Mouse (Mus musculus): ENCODE measurements at regions not wholly inside any gene's neighbourhood (a gene's known extent, or its start where the extent isn't known, plus 50 kb on each side); places are given as distances from the start of the nearest gene placed in this dataset.

GRCm38 (mm10) chr8:36318884-36319283 lies 553.3 kb downstream of the Gm19410 start:
- Histone ChIP-seq H3K9ac (replicated peaks; ENCODE audit: low read depth, low read length) (no peak overlapping the region), H3K27me3 (ENCODE audit: control insufficient read depth, insufficient read depth, low read length) (no peaks in the 10 kb centered on the region), H3K4me3 (ENCODE audit: low read depth, low read length) (no peak overlapping the region), H3K4me1 (ENCODE audit: control insufficient read depth, insufficient read depth, low read length) (no peaks in the 10 kb centered on the region), H3K4me2 (replicated peaks; ENCODE audit: low read depth, low read length) (no peak overlapping the region), H3K36me3 (ENCODE audit: control insufficient read depth, insufficient read depth, low read length) (no peaks in the 10 kb centered on the region), H3K27ac (ENCODE audit: low read length) (no peak overlapping the region), H3K9me3 (ENCODE audit: control insufficient read depth, low read depth, low read length) (no peaks in the 10 kb centered on the region)
- ATAC-seq (ENCODE audit: insufficient number of reproducible peaks, insufficient read depth, low FRiP score, low read depth): no peak
- 64% methylated on average over 5 of the region's 5 CpGs for WGBS

- no peak overlapping the region for H3K4me2 ChIP-seq (replicated peaks; ENCODE audit: low read depth, low read length)
- no peak for ATAC-seq (ENCODE audit: insufficient number of reproducible peaks, insufficient read depth, low FRiP score, low read depth)
- WGBS: 52% methylated on average over 7 of the region's 7 CpGs
- H3K9ac ChIP-seq (replicated peaks; ENCODE audit: low read depth, low read length): no peak overlapping the region
- H3K27me3 ChIP-seq (ENCODE audit: control insufficient read depth, insufficient read depth, low read length): no peaks in the 10 kb centered on the region
- H3K36me3 ChIP-seq (ENCODE audit: control insufficient read depth, insufficient read depth, low read length): no peaks in the 10 kb centered on the region
- H3K27ac ChIP-seq (ENCODE audit: low read length): no peak overlapping the region
- no peak overlapping the region for H3K4me3 ChIP-seq (ENCODE audit: low read depth, low read length)
- H3K4me1 ChIP-seq (ENCODE audit: control insufficient read depth, insufficient read depth, low read length): no peaks in the 10 kb centered on the region
- no peaks in the 10 kb centered on the region for H3K9me3 ChIP-seq (ENCODE audit: control insufficient read depth, low read depth, low read length)
Measured at GRCm38 (mm10) chr8:36319314-36319959, 553.8 kb downstream of the Gm19410 start.

- Histone ChIP-seq H3K9ac (replicated peaks; ENCODE audit: low read depth, low read length) (no peak overlapping the region), H3K4me2 (replicated peaks; ENCODE audit: low read depth, low read length) (no peak overlapping the region), H3K4me1 (ENCODE audit: control insufficient read depth, insufficient read depth, low read length) (no peaks in the 10 kb centered on the region), H3K36me3 (ENCODE audit: control insufficient read depth, insufficient read depth, low read length) (no peaks in the 10 kb centered on the region), H3K27ac (ENCODE audit: low read length) (no peak overlapping the region), H3K9me3 (ENCODE audit: control insufficient read depth, low read depth, low read length) (no peaks in the 10 kb centered on the region), H3K4me3 (ENCODE audit: low read depth, low read length) (no peak overlapping the region), H3K27me3 (ENCODE audit: control insufficient read depth, insufficient read depth, low read length) (no peaks in the 10 kb centered on the region)
- WGBS: 67% methylated on average over 8 of the region's 8 CpGs
- ATAC-seq (ENCODE audit: insufficient number of reproducible peaks, insufficient read depth, low FRiP score, low read depth): no peak
Measured at GRCm38 (mm10) chr8:36322125-36322524, 556.5 kb downstream of the Gm19410 start.

- no peak overlapping the region for H3K4me3 ChIP-seq (ENCODE audit: low read depth, low read length)
- H3K4me1 ChIP-seq (ENCODE audit: control insufficient read depth, insufficient read depth, low read length): no peaks in the 10 kb centered on the region
- H3K27me3 ChIP-seq (ENCODE audit: control insufficient read depth, insufficient read depth, low read length): no peaks in the 10 kb centered on the region
- ATAC-seq (ENCODE audit: insufficient number of reproducible peaks, insufficient read depth, low FRiP score, low read depth): no peak
- no peak overlapping the region for H3K4me2 ChIP-seq (replicated peaks; ENCODE audit: low read depth, low read length)
- no peaks in the 10 kb centered on the region for H3K9me3 ChIP-seq (ENCODE audit: control insufficient read depth, low read depth, low read length)
- no peak overlapping the region for H3K27ac ChIP-seq (ENCODE audit: low read length)
- no peak overlapping the region for H3K9ac ChIP-seq (replicated peaks; ENCODE audit: low read depth, low read length)
- WGBS: 49% methylated on average over 7 of the region's 7 CpGs
- H3K36me3 ChIP-seq (ENCODE audit: control insufficient read depth, insufficient read depth, low read length): no peaks in the 10 kb centered on the region
Measured at GRCm38 (mm10) chr8:36322578-36322977, 557.0 kb downstream of the Gm19410 start.

- no peaks in the 10 kb centered on the region for H3K27me3 ChIP-seq (ENCODE audit: control insufficient read depth, insufficient read depth, low read length)
- H3K4me2 ChIP-seq (replicated peaks; ENCODE audit: low read depth, low read length): no peak overlapping the region
- no peaks in the 10 kb centered on the region for H3K9me3 ChIP-seq (ENCODE audit: control insufficient read depth, low read depth, low read length)
- WGBS: over 99% methylated on average over 5 of the region's 5 CpGs
- H3K4me3 ChIP-seq (ENCODE audit: low read depth, low read length): no peak overlapping the region
- no peak overlapping the region for H3K9ac ChIP-seq (replicated peaks; ENCODE audit: low read depth, low read length)
- no peaks in the 10 kb centered on the region for H3K4me1 ChIP-seq (ENCODE audit: control insufficient read depth, insufficient read depth, low read length)
- H3K36me3 ChIP-seq (ENCODE audit: control insufficient read depth, insufficient read depth, low read length): no peaks in the 10 kb centered on the region
- no peak for ATAC-seq (ENCODE audit: insufficient number of reproducible peaks, insufficient read depth, low FRiP score, low read depth)
- no peak overlapping the region for H3K27ac ChIP-seq (ENCODE audit: low read length)
Measured at GRCm38 (mm10) chr8:36338628-36339027, 573.0 kb downstream of the Gm19410 start.

- no peaks in the 10 kb centered on the region for H3K27me3 ChIP-seq (ENCODE audit: control insufficient read depth, insufficient read depth, low read length)
- no peaks in the 10 kb centered on the region for H3K36me3 ChIP-seq (ENCODE audit: control insufficient read depth, insufficient read depth, low read length)
- H3K9me3 ChIP-seq (ENCODE audit: control insufficient read depth, low read depth, low read length): no peaks in the 10 kb centered on the region
- ATAC-seq (ENCODE audit: insufficient number of reproducible peaks, insufficient read depth, low FRiP score, low read depth): no peak
- no peak overlapping the region for H3K4me3 ChIP-seq (ENCODE audit: low read depth, low read length)
- H3K9ac ChIP-seq (replicated peaks; ENCODE audit: low read depth, low read length): no peak overlapping the region
- 87% methylated on average over 6 of the region's 6 CpGs for WGBS
- H3K27ac ChIP-seq (ENCODE audit: low read length): no peak overlapping the region
- no peak overlapping the region for H3K4me2 ChIP-seq (replicated peaks; ENCODE audit: low read depth, low read length)
- no peaks in the 10 kb centered on the region for H3K4me1 ChIP-seq (ENCODE audit: control insufficient read depth, insufficient read depth, low read length)
Measured at GRCm38 (mm10) chr8:36339449-36339848, 573.9 kb downstream of the Gm19410 start.

- no peak overlapping the region for H3K27ac ChIP-seq (ENCODE audit: low read length)
- no peak overlapping the region for H3K4me3 ChIP-seq (ENCODE audit: low read depth, low read length)
- no peak for ATAC-seq (ENCODE audit: insufficient number of reproducible peaks, insufficient read depth, low FRiP score, low read depth)
- no peak overlapping the region for H3K4me2 ChIP-seq (replicated peaks; ENCODE audit: low read depth, low read length)
- WGBS: 69% methylated on average over 3 of the region's 3 CpGs
- no peak overlapping the region for H3K9ac ChIP-seq (replicated peaks; ENCODE audit: low read depth, low read length)
- no peaks in the 10 kb centered on the region for H3K4me1 ChIP-seq (ENCODE audit: control insufficient read depth, insufficient read depth, low read length)
- H3K9me3 ChIP-seq (ENCODE audit: control insufficient read depth, low read depth, low read length): no peaks in the 10 kb centered on the region
- no peaks in the 10 kb centered on the region for H3K36me3 ChIP-seq (ENCODE audit: control insufficient read depth, insufficient read depth, low read length)
- H3K27me3 ChIP-seq (ENCODE audit: control insufficient read depth, insufficient read depth, low read length): no peaks in the 10 kb centered on the region
Measured at GRCm38 (mm10) chr8:36340454-36340853, 574.9 kb downstream of the Gm19410 start.

GRCm38 (mm10) chr8:36341965-36342364 lies 576.4 kb downstream of the Gm19410 start:
- WGBS: 52% methylated on average over 4 of the region's 4 CpGs
- H3K4me2 ChIP-seq (replicated peaks; ENCODE audit: low read depth, low read length): no peak overlapping the region
- H3K4me3 ChIP-seq (ENCODE audit: low read depth, low read length): no peak overlapping the region
- no peak overlapping the region for H3K9ac ChIP-seq (replicated peaks; ENCODE audit: low read depth, low read length)
- no peaks in the 10 kb centered on the region for H3K36me3 ChIP-seq (ENCODE audit: control insufficient read depth, insufficient read depth, low read length)
- ATAC-seq (ENCODE audit: insufficient number of reproducible peaks, insufficient read depth, low FRiP score, low read depth): no peak
- no peaks in the 10 kb centered on the region for H3K4me1 ChIP-seq (ENCODE audit: control insufficient read depth, insufficient read depth, low read length)
- no peaks in the 10 kb centered on the region for H3K9me3 ChIP-seq (ENCODE audit: control insufficient read depth, low read depth, low read length)
- no peak overlapping the region for H3K27ac ChIP-seq (ENCODE audit: low read length)
- H3K27me3 ChIP-seq (ENCODE audit: control insufficient read depth, insufficient read depth, low read length): no peaks in the 10 kb centered on the region

GRCm38 (mm10) chr8:36342650-36343049 lies 577.1 kb downstream of the Gm19410 start:
- H3K27me3 ChIP-seq (ENCODE audit: control insufficient read depth, insufficient read depth, low read length): no peaks in the 10 kb centered on the region
- no peaks in the 10 kb centered on the region for H3K4me1 ChIP-seq (ENCODE audit: control insufficient read depth, insufficient read depth, low read length)
- H3K36me3 ChIP-seq (ENCODE audit: control insufficient read depth, insufficient read depth, low read length): no peaks in the 10 kb centered on the region
- H3K9ac ChIP-seq (replicated peaks; ENCODE audit: low read depth, low read length): no peak overlapping the region
- H3K4me3 ChIP-seq (ENCODE audit: low read depth, low read length): no peak overlapping the region
- H3K27ac ChIP-seq (ENCODE audit: low read length): no peak overlapping the region
- ATAC-seq (ENCODE audit: insufficient number of reproducible peaks, insufficient read depth, low FRiP score, low read depth): no peak
- H3K4me2 ChIP-seq (replicated peaks; ENCODE audit: low read depth, low read length): no peak overlapping the region
- WGBS: 83% methylated on average over 5 of the region's 5 CpGs
- no peaks in the 10 kb centered on the region for H3K9me3 ChIP-seq (ENCODE audit: control insufficient read depth, low read depth, low read length)

Data from stomach, embryonic 14.5 days (tissue).